Mouse (Mus musculus): ENCODE results near the gene Eps8. TPM values are rescaled to one million over a fixed set of nuclear protein-coding genes. Genes with fewer than 3 reads are reported as not detected.

Gene Eps8
- polyA plus RNA-seq, 3 experiments from 2014 or later = 0.39 to 1.3 TPM; not detected in 1

DNA sequence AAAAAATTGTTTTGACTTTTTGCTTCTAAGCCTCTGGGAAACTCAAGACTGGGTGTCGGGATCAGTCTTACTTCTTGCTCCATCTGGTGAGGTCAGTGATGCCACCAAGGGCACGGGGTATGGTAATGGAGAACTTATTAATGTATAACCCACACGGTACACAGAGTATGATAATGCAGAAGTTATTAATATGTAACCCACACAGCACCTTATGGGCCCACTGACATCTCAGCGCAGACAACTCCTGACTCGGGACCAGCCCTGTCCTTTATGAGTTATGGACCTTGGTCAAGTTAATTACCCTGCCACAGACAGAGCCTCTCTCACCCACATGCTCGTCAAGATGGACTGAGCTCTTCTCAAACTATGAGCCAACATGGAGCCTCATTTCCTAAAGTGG is 89.2 kb downstream of the Eps8 start:
- ATAC-seq = no peak

DNA sequence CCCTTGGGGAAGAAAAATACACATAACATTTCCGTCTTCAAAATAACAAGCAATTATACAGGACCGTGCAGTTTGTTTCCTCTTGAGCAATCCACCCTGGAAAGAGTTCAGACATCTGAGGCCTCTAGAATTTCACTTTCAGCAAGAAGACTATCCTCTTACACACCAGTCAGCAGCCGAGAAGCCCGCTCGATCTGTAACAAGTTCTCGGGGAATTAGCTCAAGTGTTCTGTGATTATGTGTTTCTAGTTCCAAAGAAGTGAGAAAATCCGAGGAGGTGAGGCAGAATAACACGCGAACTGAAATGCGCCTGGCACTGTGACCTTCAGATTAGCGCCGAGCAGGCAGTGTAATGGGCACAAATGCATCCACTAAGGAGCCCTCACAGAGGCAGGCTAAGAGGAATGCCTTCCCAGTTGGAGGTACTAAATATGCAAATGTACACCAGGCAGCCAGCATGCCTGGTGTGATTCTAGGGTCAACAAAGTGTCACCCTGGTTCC is 94.3 kb downstream of the Eps8 start:
- no peak for ATAC-seq

DNA sequence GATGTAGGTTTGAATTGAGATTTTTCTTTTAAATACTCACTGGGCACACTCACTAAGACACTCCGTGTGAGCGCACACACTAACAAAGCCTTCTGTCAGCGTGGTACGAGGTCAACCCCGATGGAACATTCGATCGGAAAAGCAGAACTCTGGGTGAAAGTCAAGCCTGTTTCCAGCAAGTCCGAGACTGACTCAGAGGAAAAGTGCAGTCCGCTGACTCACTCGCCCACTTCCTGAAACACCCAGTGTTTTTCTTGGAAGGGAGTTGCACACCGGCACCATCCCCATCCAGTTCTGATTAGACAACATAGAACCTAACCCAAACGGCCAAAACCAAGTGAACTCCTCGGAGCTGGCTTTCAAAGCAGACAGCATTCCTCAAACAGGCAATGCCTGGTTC is 95.8 kb downstream of the Eps8 start:
- ATAC-seq = no peak

DNA sequence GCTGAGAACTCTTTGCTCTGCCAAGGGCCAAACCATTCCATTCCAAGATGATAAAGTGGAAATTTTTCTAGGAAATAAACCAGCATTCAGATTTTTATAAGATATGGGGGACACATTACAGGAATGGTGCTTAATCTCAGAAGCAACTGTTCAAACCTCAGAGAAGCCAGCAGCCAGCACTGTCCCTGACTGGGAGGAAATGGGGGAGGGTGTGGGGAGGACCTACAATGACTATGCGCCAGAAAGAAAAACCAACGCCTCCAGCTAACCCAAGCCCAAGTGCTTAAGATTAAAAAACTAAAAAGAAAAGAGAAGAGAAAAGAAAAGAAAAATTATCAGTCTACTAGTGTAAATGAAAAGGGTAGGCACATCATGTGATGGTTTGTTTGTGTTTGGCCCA is 97.0 kb downstream of the Eps8 start:
- no peak for ATAC-seq

DNA sequence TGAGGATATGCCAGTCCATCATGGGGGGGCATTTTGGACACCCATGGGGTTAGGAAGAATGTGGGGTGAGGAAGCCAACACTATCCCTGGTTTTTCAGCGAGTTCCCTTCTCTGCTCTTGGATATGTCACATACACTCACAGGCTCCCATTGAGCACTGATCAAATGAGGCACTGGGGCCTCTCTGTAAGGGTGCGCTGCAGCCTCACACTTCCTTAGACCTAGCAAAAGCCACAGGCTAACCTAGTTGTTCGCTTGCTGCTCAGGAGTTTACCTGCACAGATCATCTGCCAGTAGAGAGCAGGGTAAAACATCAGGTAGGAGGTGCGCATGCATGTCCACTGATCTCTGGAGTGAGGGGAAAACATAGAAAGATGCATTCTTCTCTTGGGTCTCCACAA is 97.5 kb downstream of the Eps8 start:
- ATAC-seq = no peak

DNA sequence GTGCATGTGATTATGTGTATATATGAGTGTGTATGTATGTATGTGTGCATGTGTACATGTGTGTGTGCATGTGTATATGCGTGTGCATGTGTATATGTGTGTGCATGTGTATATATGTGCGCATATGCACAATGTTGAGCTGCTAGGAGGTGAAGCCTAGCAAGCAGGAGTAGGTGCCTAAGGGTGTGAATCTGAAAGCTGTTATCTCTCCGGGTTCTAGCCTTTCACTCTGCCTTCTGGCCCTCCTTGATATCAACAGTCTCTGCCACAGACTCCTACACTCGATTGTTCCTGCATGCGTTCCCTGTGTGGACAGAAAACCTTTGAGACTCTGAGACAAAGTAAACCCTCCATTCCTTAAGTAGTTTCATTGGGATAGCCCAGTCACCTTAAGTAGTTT is 98.0 kb downstream of the Eps8 start:
- no peak for ATAC-seq

DNA sequence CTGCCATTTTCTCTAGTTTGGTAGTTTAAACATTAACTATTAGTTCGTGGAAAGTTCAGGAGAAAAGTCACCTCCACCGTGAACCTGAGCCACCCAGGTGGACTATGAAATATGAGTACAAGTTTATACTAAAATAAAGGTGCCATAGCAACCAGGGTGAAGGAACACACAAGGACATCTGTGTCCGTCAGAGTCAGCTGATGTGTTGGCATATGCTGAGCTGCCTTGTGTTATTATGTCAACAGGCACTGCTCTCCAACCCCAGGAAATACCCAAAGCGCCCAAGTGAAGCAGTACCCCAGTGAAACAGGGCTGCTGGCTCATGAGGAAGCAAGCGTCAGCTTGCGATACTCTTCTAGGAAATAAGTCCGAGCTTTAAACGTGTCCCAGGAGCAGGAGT is 104.5 kb downstream of the Eps8 start:
- no peak for ATAC-seq

DNA sequence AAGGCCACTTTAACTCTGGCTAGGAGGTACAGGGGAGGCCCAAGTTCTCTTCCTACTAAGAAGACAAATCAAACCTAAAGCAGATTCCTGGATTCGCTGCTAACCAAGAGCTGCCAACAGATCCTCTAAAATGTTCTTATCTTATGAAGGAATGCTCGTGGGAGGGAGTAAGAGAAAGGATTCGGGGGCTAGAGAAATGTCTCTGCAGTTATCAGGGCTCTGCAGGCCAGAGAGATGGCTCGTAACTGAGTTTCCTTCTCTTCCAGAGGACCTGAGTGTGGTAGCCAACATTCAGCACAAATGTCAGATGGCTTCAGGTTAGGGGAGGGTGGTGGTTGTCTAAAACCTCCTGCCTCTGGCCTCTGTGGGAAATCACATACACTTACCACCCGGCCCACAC is 106.1 kb downstream of the Eps8 start:
- ATAC-seq = no peak

DNA sequence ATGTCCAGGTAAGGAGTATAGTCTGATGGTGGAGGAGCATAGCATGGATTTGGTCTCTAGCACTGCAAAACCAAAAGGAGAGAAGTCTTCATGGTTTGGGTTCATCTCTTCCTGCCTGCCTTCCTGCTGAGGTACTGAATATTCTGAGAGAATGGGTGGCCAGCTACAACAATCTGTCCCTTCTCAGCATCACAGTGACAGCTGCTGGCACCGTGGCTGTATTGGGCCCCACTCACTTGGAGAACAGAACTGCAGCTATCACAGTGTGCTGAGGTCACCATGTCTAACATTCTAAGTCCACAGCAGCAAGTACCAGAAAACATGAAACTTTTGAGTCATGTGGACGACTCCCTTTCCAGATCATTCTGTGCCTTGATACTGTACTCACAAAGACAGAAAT is 107.1 kb downstream of the Eps8 start:
- no peak for ATAC-seq

DNA sequence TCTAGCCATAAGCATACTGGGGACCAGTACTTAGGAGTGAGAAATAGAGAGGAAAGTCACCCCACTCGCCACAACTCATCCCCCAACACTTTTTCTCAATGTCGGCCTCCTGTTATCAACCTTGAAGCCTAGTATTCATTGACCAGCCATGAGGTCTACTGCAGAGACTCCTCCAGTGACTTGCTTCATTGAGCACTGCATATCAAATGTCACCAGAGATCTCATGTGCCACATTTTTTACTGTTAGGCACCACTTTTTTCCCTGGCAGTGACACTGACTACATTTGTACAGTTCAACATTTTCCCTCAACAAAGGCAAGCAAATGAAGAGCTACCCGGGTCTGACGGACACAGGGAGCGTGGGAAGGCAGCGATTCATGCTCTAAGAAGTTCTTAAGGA is 108.6 kb downstream of the Eps8 start:
- no peak for ATAC-seq

DNA sequence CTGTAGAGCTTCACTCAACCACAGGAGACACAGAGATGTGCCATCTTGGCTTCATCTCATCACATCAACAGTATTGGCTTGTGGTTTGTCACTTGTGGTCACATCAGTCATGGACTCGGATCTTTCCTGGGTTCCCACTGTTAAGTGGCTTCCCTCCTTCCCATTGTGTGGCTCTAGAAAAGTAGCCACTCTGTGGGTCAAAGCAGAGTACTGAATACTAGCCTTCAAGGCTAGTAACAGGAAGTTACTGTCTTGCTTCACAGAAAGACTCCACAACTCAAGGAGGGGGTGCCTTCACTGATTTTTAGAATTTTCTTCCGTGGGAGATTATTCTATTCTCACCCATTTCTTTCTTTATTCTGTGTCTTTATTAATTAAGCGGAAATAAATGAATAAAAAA is 109.3 kb downstream of the Eps8 start:
- no peak for ATAC-seq

DNA sequence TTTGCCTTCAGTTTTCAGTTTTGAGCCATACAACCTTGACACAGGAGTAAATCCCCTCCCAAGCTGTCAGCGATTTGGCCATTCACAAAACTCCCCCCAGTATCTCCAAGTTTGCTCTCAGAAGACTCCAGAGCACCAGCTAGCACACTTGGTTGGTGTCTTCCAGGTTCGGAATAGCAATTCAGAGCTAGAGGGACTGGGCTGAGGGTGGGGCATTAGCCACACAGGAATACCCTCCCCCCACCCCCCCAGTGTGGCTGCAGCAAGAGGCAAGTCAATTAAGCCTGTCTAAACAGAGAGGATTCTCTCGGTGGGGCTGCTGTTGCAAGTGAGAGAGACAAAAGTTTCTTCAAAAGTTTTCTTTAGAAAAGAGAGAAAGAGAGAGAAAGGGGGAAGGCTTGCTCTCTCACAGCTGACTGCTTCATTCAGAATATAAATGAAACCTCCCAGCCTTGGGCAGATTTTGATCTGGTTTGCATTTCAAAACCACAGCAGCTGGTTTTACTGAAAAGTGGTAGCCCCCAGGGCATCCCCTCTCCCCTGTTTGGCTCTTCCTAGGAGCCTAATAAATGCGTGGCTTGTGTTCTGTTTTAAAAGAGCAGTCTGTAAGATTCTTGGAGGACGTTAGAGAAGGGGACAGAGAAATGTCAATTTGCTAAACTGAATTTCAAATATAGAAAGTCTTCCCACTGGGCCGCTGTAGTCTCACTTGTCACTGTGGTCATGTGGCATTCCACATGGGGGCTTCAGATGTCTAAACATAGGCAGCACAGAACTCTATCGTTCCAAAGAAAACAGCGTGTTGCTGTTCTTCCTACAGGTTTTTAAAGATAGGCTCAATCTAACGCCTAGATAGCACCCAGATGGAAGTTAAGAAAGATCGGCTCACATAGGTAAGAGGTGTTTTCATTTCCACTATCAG is 112.2 kb downstream of the Eps8 start:
- ATAC-seq = no peak

DNA sequence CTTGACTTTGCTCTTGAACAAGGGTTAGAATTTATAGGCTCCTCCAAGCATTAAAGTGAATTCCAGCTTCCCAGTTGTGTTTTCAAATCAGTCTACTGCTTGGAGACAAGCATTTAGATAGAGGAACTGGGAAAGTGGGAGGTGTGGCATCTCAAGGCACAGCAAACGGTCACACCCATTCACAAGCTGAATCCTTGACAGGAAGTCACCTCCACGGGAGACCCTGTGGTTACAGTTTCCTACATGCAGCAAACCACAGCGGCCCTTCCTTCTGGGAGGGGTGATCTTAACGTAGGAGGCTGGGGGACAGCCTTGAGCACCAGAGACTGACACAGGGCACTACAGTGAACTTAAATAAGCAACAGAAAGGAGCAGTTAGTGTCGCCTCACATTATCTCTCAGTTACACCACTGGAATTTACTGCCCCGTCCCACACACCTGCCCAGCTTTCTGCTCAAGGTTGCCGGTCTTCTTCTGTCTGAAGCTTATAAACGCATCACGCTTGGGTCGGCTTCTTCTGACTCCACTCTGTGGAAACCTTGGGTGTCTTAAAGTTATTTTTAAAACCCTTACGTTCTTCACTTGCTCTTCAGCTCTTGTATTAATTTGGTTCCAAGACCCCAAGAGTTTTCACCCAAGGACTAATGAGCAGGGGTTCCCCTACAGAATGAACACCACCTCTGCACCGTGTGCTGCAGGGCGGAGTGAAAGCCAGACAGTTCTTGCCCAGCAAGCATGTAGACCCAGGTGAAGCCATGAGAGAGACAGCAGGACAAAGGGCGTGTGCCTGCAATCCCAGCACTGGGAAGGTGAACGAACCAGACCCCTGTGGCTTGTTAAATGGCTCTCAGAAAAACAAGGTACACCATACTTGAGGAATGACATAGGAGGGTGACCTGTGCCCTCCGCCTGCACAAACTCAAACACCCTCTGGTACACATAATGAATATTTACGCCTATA is 113.2 kb downstream of the Eps8 start:
- ATAC-seq = no peak

DNA sequence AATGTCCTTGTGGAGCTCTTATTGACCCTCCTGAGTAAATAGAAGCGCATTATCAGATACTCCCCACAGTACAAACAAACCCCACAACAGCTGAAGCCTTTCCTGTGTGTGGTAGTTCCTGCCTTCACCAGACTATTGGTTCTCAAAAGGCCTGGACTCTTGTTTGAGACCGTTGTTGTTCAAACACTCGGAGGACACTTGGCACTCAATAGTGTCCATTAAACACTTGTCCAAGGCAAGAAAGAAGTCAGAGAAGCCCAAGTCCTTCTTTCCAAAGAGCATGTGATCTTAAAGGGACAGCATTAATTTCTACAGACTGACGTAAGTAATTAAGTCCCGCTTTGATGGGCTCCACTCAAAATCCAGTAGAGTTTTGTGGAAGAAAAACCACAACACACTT is 113.9 kb downstream of the Eps8 start:
- ATAC-seq = no peak

DNA sequence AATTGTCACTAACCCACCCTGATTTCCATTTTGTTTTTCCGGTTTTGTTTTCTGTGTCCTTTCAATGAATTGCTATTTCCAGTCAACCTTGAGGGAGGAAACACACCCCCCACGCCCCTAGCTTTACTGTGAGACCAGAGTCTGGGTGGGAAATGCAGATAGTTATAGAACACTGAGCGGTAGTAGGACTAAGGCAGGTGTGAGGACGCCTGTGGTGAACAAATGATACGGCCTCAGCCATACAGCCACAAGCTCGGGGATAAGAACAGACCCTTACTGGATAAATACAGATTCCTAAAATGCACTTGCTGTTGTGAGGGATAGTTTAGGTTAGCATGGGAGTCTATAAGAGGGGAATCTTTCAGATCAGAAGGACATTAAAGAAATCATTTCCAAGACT is 114.3 kb downstream of the Eps8 start:
- no peak for ATAC-seq

DNA sequence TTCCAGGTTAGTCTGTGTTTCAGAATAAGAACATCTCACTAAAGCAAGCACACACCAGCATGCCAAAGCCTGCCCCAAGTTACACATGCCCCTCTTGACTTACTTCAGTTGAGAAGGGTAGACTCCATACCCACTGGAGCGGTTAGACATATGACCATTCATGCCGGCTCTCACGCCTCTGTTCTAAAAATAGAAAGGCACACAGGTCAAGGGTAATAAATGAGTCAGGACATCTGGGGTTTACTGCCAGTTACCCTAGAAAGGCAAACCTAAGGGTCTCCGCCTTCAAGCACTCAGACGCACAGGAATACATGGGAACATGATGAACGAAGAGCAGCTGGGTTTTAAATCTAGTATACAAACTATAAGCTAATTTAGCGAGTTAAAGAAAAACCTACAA is 115.5 kb downstream of the Eps8 start:
- no peak for ATAC-seq

DNA sequence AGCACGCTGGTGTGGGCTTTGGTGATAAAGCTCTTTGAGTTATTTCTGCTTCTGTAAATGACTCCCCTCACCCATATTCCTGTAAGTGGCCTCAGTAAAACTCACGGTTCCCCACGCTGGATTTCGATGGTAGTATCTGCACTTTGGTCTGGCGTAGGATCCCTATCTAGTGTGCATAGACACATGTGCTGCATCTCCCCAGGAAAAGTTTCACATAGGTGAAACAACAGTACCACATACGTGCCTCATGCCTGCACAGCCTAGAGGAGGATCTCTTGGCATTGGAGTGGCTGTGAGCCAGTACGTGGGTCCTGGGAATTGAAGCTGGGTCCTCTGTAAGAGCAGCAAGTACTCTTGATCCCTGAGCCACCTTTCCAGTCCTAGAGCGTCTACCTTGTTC is 121.9 kb downstream of the Eps8 start:
- ATAC-seq = no peak

DNA sequence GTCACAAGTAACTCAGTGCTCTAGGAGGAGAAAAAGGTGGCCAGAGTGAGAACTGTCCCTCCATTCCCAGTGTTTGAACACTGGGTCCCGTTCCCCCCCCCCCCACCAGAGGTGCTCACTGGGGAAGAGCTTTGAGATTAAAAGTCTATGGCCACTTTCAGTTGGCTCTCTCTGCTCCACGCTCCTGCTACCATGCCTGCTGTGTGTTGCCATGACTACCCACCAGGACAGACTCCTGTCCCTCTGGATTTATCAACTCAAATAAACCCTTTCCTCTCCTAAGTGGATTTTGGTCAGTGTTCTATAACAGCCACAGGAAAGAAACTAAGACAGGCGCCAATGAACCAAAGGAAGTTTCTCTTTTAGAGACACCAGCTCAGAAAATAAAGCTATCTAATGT is 128.9 kb downstream of the Eps8 start:
- no peak for ATAC-seq

DNA sequence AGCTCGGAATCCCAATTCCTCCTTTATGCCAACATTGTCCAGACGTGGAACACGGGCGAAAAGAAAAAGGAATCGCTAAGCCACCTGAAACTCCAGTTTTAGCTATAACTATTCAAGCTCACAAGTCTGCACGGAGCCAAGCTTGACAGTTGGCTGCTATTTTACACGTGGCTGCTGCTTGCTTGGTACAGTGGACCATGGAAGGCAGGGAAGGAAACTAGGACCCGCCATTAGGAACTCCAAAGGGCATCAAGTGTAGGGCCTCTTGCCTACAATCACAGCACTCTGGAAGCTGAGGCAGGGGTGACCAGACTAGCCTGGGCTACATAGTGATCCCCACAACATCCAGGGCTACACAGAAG is 134.4 kb downstream of the Eps8 start:
- no peak for ATAC-seq

DNA sequence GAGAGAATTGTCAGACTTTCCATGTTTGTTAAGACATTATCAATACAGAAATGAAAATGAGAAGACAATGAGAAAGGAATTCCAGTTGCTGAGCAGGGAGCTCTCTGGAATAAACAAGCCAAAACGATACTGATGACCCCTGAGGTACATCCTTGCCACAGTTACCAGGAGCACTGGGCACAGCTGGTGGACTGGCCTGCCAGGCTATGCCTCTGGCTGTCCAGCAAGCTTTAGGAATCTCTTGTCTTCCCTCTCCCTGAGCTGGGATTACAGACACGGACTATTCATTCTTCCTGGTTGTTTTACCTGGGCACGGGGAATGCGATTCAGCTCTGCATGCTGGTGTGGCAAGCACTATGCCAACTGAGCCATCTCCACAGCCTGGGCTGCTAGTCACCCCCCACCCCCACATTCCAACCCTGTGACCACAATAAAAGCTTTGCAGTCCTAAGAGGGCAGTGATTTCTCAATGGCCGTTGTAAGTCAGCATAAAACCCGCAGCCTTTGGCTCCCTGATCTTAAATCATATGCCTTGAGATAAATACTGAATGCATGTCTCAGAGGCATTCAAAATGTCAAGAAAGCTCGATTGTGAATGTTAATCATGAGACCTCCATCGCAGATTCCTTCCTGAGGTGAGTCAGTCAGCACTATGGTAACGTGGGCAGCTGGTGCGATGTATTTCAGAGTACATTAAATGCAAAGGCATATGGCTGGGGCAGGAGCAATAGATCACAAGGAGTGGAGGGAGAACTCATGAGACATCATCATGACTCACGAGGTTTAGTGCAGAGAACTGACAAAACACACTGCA is 134.9 kb downstream of the Eps8 start:
- ATAC-seq = no peak

DNA sequence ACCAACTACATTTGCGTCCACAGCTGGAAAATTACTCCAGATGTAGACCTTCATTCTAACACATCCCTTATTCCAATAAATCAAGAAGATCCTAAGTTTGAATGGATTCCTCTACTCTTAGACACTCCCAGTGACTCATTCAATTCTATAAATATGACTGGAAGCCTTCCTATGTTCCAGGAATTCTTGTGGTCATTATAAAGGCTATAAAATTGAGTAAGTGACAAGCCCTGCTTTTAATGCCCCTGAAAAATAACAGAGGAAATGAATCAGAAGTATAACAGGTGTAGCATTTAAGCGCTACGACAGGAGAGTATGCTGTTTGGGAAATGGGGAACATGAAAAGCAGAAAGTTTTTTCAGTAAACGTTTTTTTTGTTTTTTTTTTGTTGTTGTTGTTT is 139.8 kb downstream of the Eps8 start:
- no peak for ATAC-seq

DNA sequence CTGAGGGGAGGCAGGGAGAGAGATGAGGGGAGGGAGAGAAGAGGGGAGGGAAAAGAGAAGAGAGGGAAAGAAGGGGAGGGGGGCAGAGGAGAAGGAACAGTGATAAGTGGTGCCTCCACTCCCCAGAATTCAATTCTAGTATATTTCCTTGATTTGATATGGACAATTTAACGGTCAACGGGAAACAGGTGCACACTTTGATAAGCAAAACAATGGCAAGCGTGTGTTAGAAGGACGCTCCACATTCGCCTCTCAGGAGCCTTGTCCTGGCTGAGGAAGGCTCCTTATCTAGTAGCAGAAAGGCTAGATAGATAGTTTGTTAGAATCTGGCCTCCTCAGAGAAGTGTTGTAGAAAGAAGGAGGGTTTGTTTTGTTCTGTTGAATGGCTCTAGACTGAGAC is 141.9 kb downstream of the Eps8 start:
- no peak for ATAC-seq
